Mouse (Mus musculus): Measurements from ENCODE around the gene Gm12185. TPM values are rescaled to one million over a fixed set of nuclear protein-coding genes. Genes with fewer than 3 reads are reported as not detected.
"Not testable (repeated sequence)": the region's sequence is repeated elsewhere in the genome, so short reads cannot be mapped to it uniquely, and the experiment has no call there.

Gm12185 gene
- polyA plus RNA-seq, 1 experiment from 2014 or later, result not detected

DNA sequence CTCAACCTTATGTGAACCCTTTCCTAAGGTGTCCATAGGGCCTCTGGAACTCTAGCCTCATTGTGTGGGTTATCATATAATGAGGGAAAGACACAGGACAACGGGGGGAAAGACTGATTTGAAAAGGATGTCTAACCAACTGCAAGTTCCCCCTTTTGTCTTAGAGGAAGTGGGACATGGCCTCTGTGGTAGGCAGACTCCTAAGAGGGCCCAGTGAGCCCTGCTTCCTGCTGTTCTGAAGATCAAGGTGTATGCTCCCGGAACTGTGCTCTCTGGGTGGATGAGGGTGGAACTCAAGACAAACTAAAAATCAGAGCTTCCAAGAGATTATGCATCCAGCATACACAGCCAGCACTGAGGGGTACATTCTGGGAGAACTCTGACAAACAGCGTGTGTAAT, 3.8 kb downstream of the Gm12185 start:
- H3K36me3 ChIP-seq (replicated peaks; ENCODE audit: control insufficient read depth, insufficient read depth, low read depth, low read length); H3K9ac ChIP-seq (replicated peaks; ENCODE audit: low read length); H3K27me3 ChIP-seq (ENCODE audit: control insufficient read depth, insufficient read depth, low read length); H3K4me3 ChIP-seq (ENCODE audit: low read depth, low read length); H3K4me1 ChIP-seq (ENCODE audit: control insufficient read depth, insufficient read depth, low read length); H3K9me3 ChIP-seq (replicated peaks; ENCODE audit: control insufficient read depth, low read length); H3K27ac ChIP-seq (replicated peaks; ENCODE audit: low read depth, low read length); H3K4me2 ChIP-seq (ENCODE audit: low read depth, low read length); ATAC-seq (replicated peaks; ENCODE audit: insufficient number of reproducible peaks, low FRiP score, low TSS enrichment, low read depth); DNase-seq (ENCODE audit: low spot score): not testable (repeated sequence)
- WGBS, result 73% methylated on average over 2 of the region's 3 CpGs

GRCm38 (mm10) chr11:48982848-48983247, 9.2 kb downstream of the Gm12185 start:
- ATAC-seq (replicated peaks; ENCODE audit: insufficient number of reproducible peaks, low FRiP score, low TSS enrichment, low read depth); DNase-seq (ENCODE audit: low spot score); H3K4me1 ChIP-seq (ENCODE audit: control insufficient read depth, insufficient read depth, low read length); H3K36me3 ChIP-seq (replicated peaks; ENCODE audit: control insufficient read depth, insufficient read depth, low read depth, low read length); H3K9ac ChIP-seq (replicated peaks; ENCODE audit: low read length); H3K4me3 ChIP-seq (ENCODE audit: low read depth, low read length); H3K27ac ChIP-seq (replicated peaks; ENCODE audit: low read depth, low read length); H3K27me3 ChIP-seq (ENCODE audit: control insufficient read depth, insufficient read depth, low read length); H3K9me3 ChIP-seq (replicated peaks; ENCODE audit: control insufficient read depth, low read length); H3K4me2 ChIP-seq (ENCODE audit: low read depth, low read length): not testable (repeated sequence)
- WGBS, result no CpG with 5 or more reads among the region's 3 CpGs

- not testable (repeated sequence) for H3K27ac ChIP-seq (replicated peaks; ENCODE audit: low read depth, low read length); DNase-seq (ENCODE audit: low spot score); H3K9ac ChIP-seq (replicated peaks; ENCODE audit: low read length); H3K4me2 ChIP-seq (ENCODE audit: low read depth, low read length); H3K27me3 ChIP-seq (ENCODE audit: control insufficient read depth, insufficient read depth, low read length); H3K36me3 ChIP-seq (replicated peaks; ENCODE audit: control insufficient read depth, insufficient read depth, low read depth, low read length); ATAC-seq (replicated peaks; ENCODE audit: insufficient number of reproducible peaks, low FRiP score, low TSS enrichment, low read depth); H3K4me3 ChIP-seq (ENCODE audit: low read depth, low read length); H3K9me3 ChIP-seq (replicated peaks; ENCODE audit: control insufficient read depth, low read length); H3K4me1 ChIP-seq (ENCODE audit: control insufficient read depth, insufficient read depth, low read length)
- no CpG with 5 or more reads among the region's 5 CpGs for WGBS
Observed at GRCm38 (mm10) chr11:48980052-48980451, 12.0 kb downstream of the Gm12185 start.

GRCm38 (mm10) chr11:48979251-48979650, 12.8 kb downstream of the Gm12185 start, which contains the start of gene 9930111J21Rik1:
Gene 9930111J21Rik1 (minus strand): TSS chr11:48979398.
- H3K4me2 ChIP-seq (ENCODE audit: low read depth, low read length); H3K27ac ChIP-seq (replicated peaks; ENCODE audit: low read depth, low read length); H3K27me3 ChIP-seq (ENCODE audit: control insufficient read depth, insufficient read depth, low read length); ATAC-seq (replicated peaks; ENCODE audit: insufficient number of reproducible peaks, low FRiP score, low TSS enrichment, low read depth); H3K4me3 ChIP-seq (ENCODE audit: low read depth, low read length); H3K4me1 ChIP-seq (ENCODE audit: control insufficient read depth, insufficient read depth, low read length); DNase-seq (ENCODE audit: low spot score); H3K36me3 ChIP-seq (replicated peaks; ENCODE audit: control insufficient read depth, insufficient read depth, low read depth, low read length); H3K9ac ChIP-seq (replicated peaks; ENCODE audit: low read length); H3K9me3 ChIP-seq (replicated peaks; ENCODE audit: control insufficient read depth, low read length): not testable (repeated sequence)
- WGBS, result no CpG with 5 or more reads among the region's 3 CpGs

DNA sequence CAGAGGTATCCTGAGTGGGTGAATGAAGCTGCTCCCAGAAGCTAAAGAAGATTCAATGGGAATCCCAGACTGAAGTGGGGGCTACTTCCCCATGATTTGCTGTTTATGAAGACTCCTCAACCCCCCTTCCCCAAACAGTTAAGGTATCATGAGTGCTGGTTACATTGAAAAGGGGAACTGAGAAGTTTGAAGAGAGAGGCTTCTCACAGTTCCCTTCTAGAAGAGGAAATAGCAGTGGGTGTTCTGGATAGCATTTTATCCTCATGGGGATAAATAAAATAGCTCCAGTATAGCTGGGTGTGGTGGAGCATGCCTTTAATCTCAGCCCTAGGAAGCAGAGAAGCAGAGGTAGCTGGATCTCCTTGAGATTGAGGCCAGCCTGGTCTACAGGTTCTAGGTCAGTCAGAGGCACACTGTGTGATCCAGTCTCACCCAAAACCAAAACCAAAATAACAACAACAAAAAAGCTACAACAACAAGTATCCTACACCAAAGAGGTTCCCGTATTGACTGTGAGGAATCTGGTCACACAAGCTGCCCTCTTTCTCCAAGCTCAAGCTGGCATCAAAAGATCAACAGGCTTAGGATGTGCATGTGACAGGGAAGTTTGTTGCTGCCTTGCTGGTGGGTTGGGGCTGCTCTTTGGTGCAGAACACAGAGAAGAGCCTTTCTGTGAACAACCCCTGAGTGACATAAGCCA, 13.6 kb downstream of the Gm12185 start, which contains the start of gene Olfr56:
Olfr56 (plus strand) TSS at position 650 of the 700 bp plus-strand sequence.
- not testable (repeated sequence) for H3K27me3 ChIP-seq (ENCODE audit: control insufficient read depth, insufficient read depth, low read length); H3K9ac ChIP-seq (replicated peaks; ENCODE audit: low read length); H3K9me3 ChIP-seq (replicated peaks; ENCODE audit: control insufficient read depth, low read length); H3K27ac ChIP-seq (replicated peaks; ENCODE audit: low read depth, low read length); H3K4me1 ChIP-seq (ENCODE audit: control insufficient read depth, insufficient read depth, low read length); H3K4me2 ChIP-seq (ENCODE audit: low read depth, low read length); ATAC-seq (replicated peaks; ENCODE audit: insufficient number of reproducible peaks, low FRiP score, low TSS enrichment, low read depth); DNase-seq (ENCODE audit: low spot score); H3K36me3 ChIP-seq (replicated peaks; ENCODE audit: control insufficient read depth, insufficient read depth, low read depth, low read length); H3K4me3 ChIP-seq (ENCODE audit: low read depth, low read length)
- WGBS, result no CpG with 5 or more reads among the region's 1 CpGs

- DNase-seq (ENCODE audit: low spot score); H3K9me3 ChIP-seq (replicated peaks; ENCODE audit: control insufficient read depth, low read length); H3K9ac ChIP-seq (replicated peaks; ENCODE audit: low read length); ATAC-seq (replicated peaks; ENCODE audit: insufficient number of reproducible peaks, low FRiP score, low TSS enrichment, low read depth); H3K4me2 ChIP-seq (ENCODE audit: low read depth, low read length); H3K36me3 ChIP-seq (replicated peaks; ENCODE audit: control insufficient read depth, insufficient read depth, low read depth, low read length); H3K27ac ChIP-seq (replicated peaks; ENCODE audit: low read depth, low read length); H3K27me3 ChIP-seq (ENCODE audit: control insufficient read depth, insufficient read depth, low read length); H3K4me3 ChIP-seq (ENCODE audit: low read depth, low read length); H3K4me1 ChIP-seq (ENCODE audit: control insufficient read depth, insufficient read depth, low read length): not testable (repeated sequence)
- no CpG with 5 or more reads among the region's 1 CpGs for WGBS
Observed at GRCm38 (mm10) chr11:48974686-48975085, 17.3 kb downstream of the Gm12185 start.

DNA sequence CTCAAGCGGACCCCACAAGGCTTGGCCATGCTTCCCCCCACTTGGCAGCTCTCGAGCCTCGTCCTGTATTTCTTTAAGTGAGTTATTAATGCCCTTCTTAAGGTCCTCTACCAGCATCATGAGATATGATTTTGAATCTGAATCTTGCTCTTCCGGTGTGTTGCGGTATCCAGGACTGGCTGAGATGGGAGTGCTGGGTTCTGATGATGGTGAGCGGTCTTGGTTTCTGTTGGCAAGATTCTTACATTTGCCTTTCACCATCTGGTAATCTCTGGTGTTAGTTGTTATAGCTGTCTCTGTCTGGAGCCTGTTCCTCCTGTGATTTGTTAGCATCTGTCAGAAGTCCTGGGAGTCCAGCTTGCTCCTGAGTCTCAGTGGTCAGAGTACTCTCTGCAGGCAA, 45.9 kb downstream of the Gm12185 start, which contains the start of gene Psme2b:
Psme2b (minus strand) TSS at position 101 of the 400 bp plus-strand sequence.
- not testable (repeated sequence) for H3K9ac ChIP-seq (replicated peaks; ENCODE audit: low read length); H3K9me3 ChIP-seq (replicated peaks; ENCODE audit: control insufficient read depth, low read length); H3K4me2 ChIP-seq (ENCODE audit: low read depth, low read length); H3K4me3 ChIP-seq (ENCODE audit: low read depth, low read length); ATAC-seq (replicated peaks; ENCODE audit: insufficient number of reproducible peaks, low FRiP score, low TSS enrichment, low read depth); H3K27me3 ChIP-seq (ENCODE audit: control insufficient read depth, insufficient read depth, low read length); H3K27ac ChIP-seq (replicated peaks; ENCODE audit: low read depth, low read length); H3K4me1 ChIP-seq (ENCODE audit: control insufficient read depth, insufficient read depth, low read length); DNase-seq (ENCODE audit: low spot score); H3K36me3 ChIP-seq (replicated peaks; ENCODE audit: control insufficient read depth, insufficient read depth, low read depth, low read length)
- WGBS, result 96% methylated on average over 6 of the region's 6 CpGs

DNA sequence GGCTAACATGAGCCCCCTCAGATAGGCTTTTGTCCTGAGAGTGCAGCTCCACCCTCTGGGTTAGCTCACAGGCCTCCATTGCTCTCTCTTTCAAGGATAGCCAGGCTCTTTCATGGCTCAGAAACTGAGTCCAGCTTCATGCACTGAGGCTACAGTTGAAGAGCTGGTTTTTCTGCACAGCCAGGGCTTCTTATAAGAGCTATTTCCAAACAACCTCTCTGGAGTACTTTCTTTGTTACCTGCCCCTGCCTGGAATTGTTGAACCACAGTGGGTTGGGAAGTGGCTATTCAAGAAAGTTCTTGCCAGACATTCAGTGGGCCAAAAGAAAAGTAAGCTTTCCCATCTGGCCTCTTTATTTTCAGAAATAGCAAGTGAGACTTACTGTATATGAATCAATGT, 52.7 kb downstream of the Gm12185 start:
- not testable (repeated sequence) for H3K4me1 ChIP-seq (ENCODE audit: control insufficient read depth, insufficient read depth, low read length); H3K27ac ChIP-seq (replicated peaks; ENCODE audit: low read depth, low read length); H3K4me3 ChIP-seq (ENCODE audit: low read depth, low read length); H3K27me3 ChIP-seq (ENCODE audit: control insufficient read depth, insufficient read depth, low read length); ATAC-seq (replicated peaks; ENCODE audit: insufficient number of reproducible peaks, low FRiP score, low TSS enrichment, low read depth); H3K9ac ChIP-seq (replicated peaks; ENCODE audit: low read length); H3K36me3 ChIP-seq (replicated peaks; ENCODE audit: control insufficient read depth, insufficient read depth, low read depth, low read length); H3K4me2 ChIP-seq (ENCODE audit: low read depth, low read length); DNase-seq (ENCODE audit: low spot score); H3K9me3 ChIP-seq (replicated peaks; ENCODE audit: control insufficient read depth, low read length)
